Mouse (Mus musculus) ES-E14 (cell line): ENCODE data around the gene Ksr2. TPM values are rescaled to one million over a fixed set of nuclear protein-coding genes. Genes with fewer than 3 reads are reported as not detected.

ENCODE experiments used
- DNase-seq: peaks from one replicate; pipeline ENCODE4 v3.0.0-alpha.2; 2013; ENCODE audit warnings: low read depth, low spot score
- H3K27ac ChIP-seq: 2 replicates; pipeline ENCODE4 v1.5.1; 2012; ENCODE audit warnings: low read depth, mild to moderate bottlenecking, low read length, moderate library complexity, mixed read lengths; ENCODE audit not compliant: poor library complexity, insufficient read depth, severe bottlenecking
- H3K36me3 ChIP-seq: 2 replicates; pipeline ENCODE4 v1.6.1; 2012; ENCODE audit warnings: mild to moderate bottlenecking, low read length, moderate library complexity, mixed read lengths; ENCODE audit not compliant: control insufficient read depth, poor library complexity, insufficient read depth, severe bottlenecking
- H3K4me1 ChIP-seq, 2 experiments: fragments of 150-350 bp in 1 of 2; sonication (generic) in 1 of 2; 2 replicates each; pipeline ENCODE4 v1.6.1; 2012; ENCODE audit warnings: low read length in 2 of 2, mild to moderate bottlenecking in 1 of 2, mixed read lengths in 1 of 2; ENCODE audit not compliant: control insufficient read depth in 2 of 2, insufficient read depth in 2 of 2, poor library complexity in 1 of 2
- H3K4me3 ChIP-seq, 2 experiments: fragments of 150-350 bp in 1 of 2; sonication (generic) in 1 of 2; 2 replicates each; pipeline ENCODE4 v1.5.1; 2012; ENCODE audit warnings: low read length in 2 of 2, low read depth in 1 of 2, mild to moderate bottlenecking in 1 of 2, mixed read lengths in 1 of 2; ENCODE audit not compliant: insufficient read depth in 1 of 2, poor library complexity in 1 of 2, severe bottlenecking in 1 of 2
- H3K9ac ChIP-seq: 2 replicates; pipeline ENCODE4 v1.6.1; 2012; ENCODE audit warnings: low read depth, mild to moderate bottlenecking, low read length, mixed read lengths; ENCODE audit not compliant: poor library complexity, insufficient read depth, severe bottlenecking
- H3K9me3 ChIP-seq: fragments of 150-350 bp; sonication (generic); 2 replicates; pipeline ENCODE4 v1.6.1; 2012; ENCODE audit warnings: low read depth, mild to moderate bottlenecking, low read length; ENCODE audit not compliant: control insufficient read depth, insufficient read depth
- CHD2 ChIP-seq: IDR thresholded peaks from 2 replicates; pipeline ENCODE4 v1.6.1; 2014; ENCODE audit warnings: mild to moderate bottlenecking, low read depth, low read length, inconsistent platforms
- HCFC1 ChIP-seq: IDR thresholded peaks from 2 replicates; pipeline ENCODE4 v1.6.1; 2012; ENCODE audit warnings: low read length, inconsistent platforms, borderline replicate concordance; ENCODE audit not compliant: insufficient read depth
- MAFK ChIP-seq: IDR thresholded peaks from 2 replicates; pipeline ENCODE4 v1.6.1; 2014; ENCODE audit warnings: mild to moderate bottlenecking, low read depth, low read length, inconsistent platforms; ENCODE audit not compliant: insufficient read depth
- ZC3H11A ChIP-seq: IDR thresholded peaks from 2 replicates; pipeline ENCODE4 v1.6.1; 2012; ENCODE audit warnings: low read depth, mild to moderate bottlenecking, inconsistent platforms, low read length, borderline replicate concordance
- ZNF384 ChIP-seq: IDR thresholded peaks from 2 replicates; pipeline ENCODE4 v1.6.1; 2012; ENCODE audit warnings: low read depth, low read length, inconsistent platforms
- in situ Hi-C, 2 experiments: fragments of 600-800 bp; cut with MboI; formaldehyde crosslinking; loops; one replicate each; pipeline ENCODE4 v1.15.1; 2025; ENCODE audit warnings: low sequenced_read_pairs in 2 of 2, inconsistent platforms in 1 of 2; ENCODE audit not compliant: unreplicated experiment in 2 of 2
- total RNA-seq: library from RNA; depleted of rRNA; stranded (reverse); fragments of 300-350 nt; gene quantifications from 2 replicates; pipeline ENCODE4 v1.2.3, GENCODE M21; 2012

Gene Ksr2
- total RNA-seq, 1 experiment = 0.67 TPM

DNA sequence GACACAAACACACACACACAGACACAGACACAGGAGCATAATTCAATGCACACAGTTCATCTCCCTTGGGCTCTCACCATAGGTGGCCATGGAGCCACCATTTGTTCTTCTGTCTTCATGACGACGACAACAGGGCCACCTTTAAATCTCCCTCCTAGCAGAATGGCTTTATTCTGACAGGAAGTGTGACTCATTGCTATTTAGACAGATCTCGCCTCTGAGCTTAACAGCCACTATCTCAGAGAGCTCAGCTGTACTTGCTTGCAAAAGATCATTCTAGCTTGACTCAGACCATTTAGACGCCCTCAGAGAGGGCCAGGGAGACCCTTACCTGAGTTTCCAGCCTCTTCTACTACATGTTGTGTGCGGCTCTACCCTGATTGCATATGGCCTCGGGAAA lies 175.5 kb downstream of the Ksr2 start:
- no peak for DNase-seq
- H3K9me3 ChIP-seq = no peaks in the 10 kb centered on the region
- no peaks in the 10 kb centered on the region for H3K4me1 ChIP-seq
- no peaks in the 10 kb centered on the region for H3K36me3 ChIP-seq
- H3K9ac ChIP-seq = no peak overlapping the region
- H3K4me3 ChIP-seq = no peak overlapping the region
- H3K27ac ChIP-seq = no peak overlapping the region
- in situ Hi-C loops = no loop called here
- TF ChIP-seq ZC3H11A (no peak), HCFC1 (no peak), MAFK (no peak), CHD2 (no peak)

DNA sequence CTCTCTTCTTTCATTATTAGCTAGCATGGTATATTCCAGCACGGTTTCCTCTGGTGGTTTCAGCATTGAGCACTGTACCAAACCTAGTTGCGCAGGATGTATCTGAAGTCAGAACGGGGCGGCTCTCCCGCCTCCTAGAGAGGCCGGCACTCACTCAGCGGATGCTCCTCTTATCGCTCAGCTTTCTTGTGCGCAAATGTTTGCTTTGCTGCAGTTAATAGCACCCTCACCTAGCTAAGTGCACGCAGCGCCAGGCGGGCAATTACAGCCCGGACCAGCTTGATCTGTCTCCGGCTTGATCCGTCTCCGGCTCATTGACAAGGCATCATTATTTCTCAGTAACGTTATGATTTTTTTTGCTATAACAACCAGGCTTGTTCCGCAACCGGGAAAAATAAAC lies 179.5 kb downstream of the Ksr2 start:
- Histone ChIP-seq H3K36me3 (no peaks in the 10 kb centered on the region), H3K27ac (no peak overlapping the region), H3K9me3 (no peaks in the 10 kb centered on the region), H3K4me1 (no peaks in the 10 kb centered on the region), H3K4me3 (no peak overlapping the region), H3K9ac (no peak overlapping the region)
- no peak for DNase-seq
- TF ChIP-seq ZNF384 (no peak), HCFC1 (no peak), ZC3H11A (no peak), MAFK (no peak), CHD2 (no peak)
- in situ Hi-C loops = no loop called here

GRCm38 (mm10) chr5:117596803-117597202 lies 183.0 kb downstream of the Ksr2 start:
- no peak for TF ChIP-seq CHD2
- no peak for TF ChIP-seq ZC3H11A
- TF ChIP-seq HCFC1 = no peak
- no peak for TF ChIP-seq ZNF384
- TF ChIP-seq MAFK = no peak
- H3K9me3 ChIP-seq = no peaks in the 10 kb centered on the region
- in situ Hi-C loops = no loop called here
- DNase-seq = no peak
- no peak overlapping the region for H3K27ac ChIP-seq
- H3K4me3 ChIP-seq = no peak overlapping the region
- H3K4me1 ChIP-seq = no peaks in the 10 kb centered on the region
- H3K36me3 ChIP-seq = no peaks in the 10 kb centered on the region
- no peak overlapping the region for H3K9ac ChIP-seq

- in situ Hi-C loops = no loop called here
- H3K27ac ChIP-seq = no peak overlapping the region
- no peak for DNase-seq
Observed at GRCm38 (mm10) chr5:117602026-117602425, 188.2 kb downstream of the Ksr2 start.

GRCm38 (mm10) chr5:117607761-117608309 lies 194.0 kb downstream of the Ksr2 start:
- no peaks in the 10 kb centered on the region for H3K4me1 ChIP-seq
- H3K9ac ChIP-seq = no peak overlapping the region
- no peak overlapping the region for H3K27ac ChIP-seq
- no peaks in the 10 kb centered on the region for H3K36me3 ChIP-seq
- no peaks in the 10 kb centered on the region for H3K9me3 ChIP-seq
- in situ Hi-C loops = no loop called here
- DNase-seq = no peak
- H3K4me3 ChIP-seq = no peak overlapping the region
- no peak for TF ChIP-seq CHD2

More at GRCm38 (mm10) chr5:117602026-117602425, 188.2 kb downstream of the Ksr2 start:
- Histone ChIP-seq H3K4me3 (no peak overlapping the region), H3K9ac (no peak overlapping the region), H3K4me1 (no peaks in the 10 kb centered on the region), H3K36me3 (no peaks in the 10 kb centered on the region), H3K9me3 (no peaks in the 10 kb centered on the region)
- TF ChIP-seq CHD2 = no peak
- no peak for TF ChIP-seq ZNF384
- no peak for TF ChIP-seq MAFK
- TF ChIP-seq ZC3H11A = no peak
- no peak for TF ChIP-seq HCFC1
